Mouse (Mus musculus) B cell, adult 2 months (primary cell): ENCODE results near the gene Nle1.

Experiments used
- DNase-seq, 2 experiments: peaks; one replicate each; pipeline ENCODE4 v3.0.0; 2022

Gene Nle1

DNA sequence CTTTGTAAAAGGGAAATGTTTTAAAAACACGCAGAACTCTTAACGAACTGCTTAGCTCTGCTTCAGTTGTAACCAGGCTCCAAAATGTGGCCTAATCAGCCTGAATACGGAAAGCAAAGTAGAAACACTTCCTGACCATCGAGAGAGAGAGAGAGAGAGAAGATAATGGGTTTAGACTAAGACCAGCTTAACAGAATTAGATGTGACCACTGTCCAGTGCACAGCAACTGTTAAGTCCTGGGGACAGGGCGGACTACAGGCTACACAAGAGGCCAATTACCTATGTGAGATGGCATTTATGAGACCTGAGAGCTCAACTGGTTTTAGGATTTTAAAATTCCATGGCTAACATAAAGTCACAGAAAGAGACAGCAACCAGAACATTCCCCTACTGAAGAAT is 40.3 kb downstream of the Nle1 start:
- DNase-seq, result no peak

DNA sequence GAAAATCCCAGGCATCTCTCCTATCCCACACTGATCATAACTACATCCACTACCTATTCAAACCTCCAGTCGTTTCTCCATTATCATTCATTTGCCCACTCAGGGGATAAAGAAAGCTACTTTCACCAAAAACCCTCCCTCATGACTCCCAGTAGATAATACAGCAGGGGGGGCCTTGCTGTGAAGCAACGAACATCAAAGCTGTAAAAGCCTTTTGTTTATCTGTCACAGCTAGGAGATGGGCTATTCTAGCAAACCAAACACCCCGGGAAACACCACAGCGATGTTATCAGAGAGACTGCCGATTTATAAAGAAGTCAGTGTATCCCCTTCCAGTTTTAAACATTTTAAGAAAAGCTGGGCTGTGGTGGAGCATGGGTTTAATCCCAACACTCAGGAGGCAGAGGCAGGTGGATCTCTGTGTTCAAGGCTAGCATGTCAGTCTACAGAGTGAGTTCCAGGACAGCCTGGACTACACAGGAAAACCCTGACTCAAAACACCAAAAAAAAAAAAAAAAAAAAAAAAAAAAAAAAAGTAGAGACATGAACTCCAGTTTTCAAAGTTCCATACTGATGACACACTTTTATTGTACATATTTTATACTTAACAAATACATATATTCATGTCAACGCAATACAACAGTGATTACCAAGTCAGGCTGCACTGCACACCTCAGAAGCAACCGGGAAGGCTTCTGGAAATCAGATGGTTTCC is 41.2 kb downstream of the Nle1 start:
- no peak for DNase-seq

GRCm38 (mm10) chr11:82865957-82866356 is 42.3 kb downstream of the Nle1 start:
- DNase-seq, result no peak

GRCm38 (mm10) chr11:82863488-82863931 is 44.7 kb downstream of the Nle1 start:
- DNase-seq, result no peak

- no peak for DNase-seq
Observed at GRCm38 (mm10) chr11:82863059-82863458, 45.2 kb downstream of the Nle1 start.

GRCm38 (mm10) chr11:82862638-82863037 is 45.6 kb downstream of the Nle1 start:
- no peak for DNase-seq

DNA sequence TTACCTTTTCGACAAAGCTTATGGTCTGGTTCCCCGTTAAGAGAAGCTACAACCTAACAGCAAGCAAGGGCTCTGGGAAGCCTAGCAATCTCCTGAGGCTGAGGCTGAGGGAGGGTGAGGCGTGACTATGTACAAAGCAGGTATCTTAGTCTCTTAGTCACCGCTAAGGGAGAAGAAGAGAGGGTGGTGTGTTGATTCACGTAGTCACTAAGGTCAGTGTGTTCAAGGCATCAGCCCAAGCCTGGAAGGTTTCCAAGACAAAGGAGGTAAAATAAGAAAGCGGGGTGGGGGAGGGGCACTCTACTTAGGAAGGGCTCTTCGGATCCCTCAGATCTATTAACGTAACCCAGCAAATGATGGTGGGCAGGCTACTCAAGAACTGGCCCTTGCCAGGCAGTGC is 46.7 kb downstream of the Nle1 start:
- DNase-seq, result no peak

GRCm38 (mm10) chr11:82860759-82861158 is 47.5 kb downstream of the Nle1 start:
- no peak for DNase-seq

- DNase-seq, result no peak
Observed at GRCm38 (mm10) chr11:82857307-82857848, 50.8 kb downstream of the Nle1 start.

DNA sequence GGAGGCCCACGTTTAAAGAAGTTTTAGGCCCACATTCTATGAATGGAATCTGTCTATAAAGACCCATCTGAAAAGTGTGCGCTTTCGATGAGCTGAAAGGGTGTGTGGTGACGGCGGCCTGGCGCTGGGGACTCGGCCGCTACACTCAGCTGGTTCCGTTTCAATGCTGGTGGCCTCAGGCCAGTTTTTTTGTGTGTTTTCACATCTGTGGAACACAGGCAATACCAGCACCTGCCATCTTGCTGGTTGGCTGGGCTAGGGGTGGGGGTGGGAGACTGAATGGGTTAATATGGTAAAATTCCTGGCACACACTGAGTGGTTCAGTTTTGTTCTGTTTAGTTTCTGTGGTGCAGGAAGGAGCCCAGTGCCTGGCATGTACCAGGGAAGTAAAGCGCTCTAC is 52.2 kb downstream of the Nle1 start:
- DNase-seq, result no peak

DNA sequence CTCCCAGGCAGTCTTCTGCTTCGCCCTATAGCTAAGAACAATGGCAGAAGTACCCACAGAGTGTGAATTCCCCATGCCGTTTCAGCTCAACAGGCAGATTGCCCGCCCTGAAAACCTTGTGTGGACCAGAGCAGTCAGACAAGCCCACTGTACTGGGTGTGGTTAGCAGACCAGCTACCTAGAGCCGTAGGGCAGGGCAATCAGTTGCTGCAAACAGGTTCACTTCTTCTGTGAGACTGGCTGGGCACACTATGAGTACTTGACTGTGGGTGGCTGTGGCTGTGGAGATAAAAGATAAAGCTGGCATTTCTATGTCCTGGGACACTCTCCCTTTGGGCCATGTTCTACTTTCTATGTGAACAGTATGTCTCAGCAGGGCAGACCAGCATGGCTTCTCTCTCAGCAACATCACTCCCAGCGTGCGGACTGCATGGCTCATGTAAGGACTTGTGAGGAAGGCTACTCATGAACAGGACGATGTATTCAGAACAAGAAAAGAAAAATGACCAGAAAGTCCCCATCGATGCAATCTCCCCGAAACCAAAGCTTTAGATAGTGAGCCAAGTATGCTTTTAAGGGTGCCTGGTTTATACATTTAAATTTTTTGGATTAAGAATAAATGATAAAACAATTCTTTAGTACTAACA is 52.8 kb downstream of the Nle1 start:
- no peak for DNase-seq

- no peak for DNase-seq
Observed at GRCm38 (mm10) chr11:82854111-82854510, 54.1 kb downstream of the Nle1 start.

DNA sequence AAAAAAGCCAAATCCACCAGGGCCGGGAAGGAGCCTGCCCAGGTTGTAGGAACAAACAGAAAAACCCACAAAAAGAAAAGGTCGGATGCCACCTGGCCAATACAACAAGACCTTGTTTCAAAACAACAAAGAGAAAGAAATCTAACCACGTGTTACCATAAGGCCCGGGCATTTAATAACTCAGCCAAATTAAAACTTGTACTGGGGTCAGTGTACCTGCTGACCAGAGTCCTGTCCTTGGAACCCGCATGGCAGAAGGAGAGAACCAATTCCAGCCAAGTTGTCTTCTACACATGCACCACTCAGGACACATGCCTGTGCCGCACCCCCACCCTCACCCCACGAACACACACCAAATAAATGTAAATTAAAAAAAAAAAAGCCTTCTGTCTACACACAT is 55.3 kb downstream of the Nle1 start:
- no peak for DNase-seq

- no peak for DNase-seq
Observed at GRCm38 (mm10) chr11:82852540-82852939, 55.7 kb downstream of the Nle1 start.

DNA sequence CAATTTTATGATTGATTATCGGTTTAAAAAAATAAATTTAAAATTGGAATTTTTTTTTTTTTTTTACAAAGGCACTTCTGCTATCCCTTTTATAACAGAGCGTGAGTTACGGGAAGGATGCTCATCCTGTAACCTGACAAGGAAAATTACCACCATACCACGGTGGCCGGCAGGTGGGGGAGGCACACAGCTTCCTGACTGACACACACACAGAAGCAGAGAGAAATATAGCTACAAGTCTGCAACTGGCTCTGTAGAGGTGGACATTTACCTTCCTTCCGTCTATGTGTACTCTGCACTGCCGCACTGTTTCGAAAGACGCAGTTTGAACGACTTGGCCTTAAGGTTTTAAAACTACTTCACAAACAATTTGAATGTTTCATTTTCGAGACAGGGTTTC is 56.1 kb downstream of the Nle1 start:
- DNase-seq, result no peak
